Mouse (Mus musculus) small intestine, adult 2 months (tissue): ENCODE results near the gene Gm1043. TPM values are rescaled to one million over a fixed set of nuclear protein-coding genes. Genes with fewer than 3 reads are reported as not detected.

Experiments
- H3K27ac ChIP-seq: fragments of 200-500 bp; 2 replicates; pipeline ENCODE4 v1.5.1; 2012; ENCODE audit warnings: low read depth, low read length, control low read depth, inconsistent platforms; ENCODE audit not compliant: insufficient read depth
- H3K27me3 ChIP-seq: fragments of 200-500 bp; 2 replicates; pipeline ENCODE4 v1.6.1; 2012; ENCODE audit warnings: mild to moderate bottlenecking, moderate library complexity, low read length, inconsistent platforms; ENCODE audit not compliant: control insufficient read depth, insufficient read depth
- H3K36me3 ChIP-seq: fragments of 200-500 bp; 2 replicates; pipeline ENCODE4 v1.6.1; 2012; ENCODE audit warnings: mild to moderate bottlenecking, low read length, control low read depth, inconsistent platforms; ENCODE audit not compliant: control insufficient read depth, insufficient read depth
- H3K4me1 ChIP-seq: fragments of 200-500 bp; 2 replicates; pipeline ENCODE4 v1.6.1; 2012; ENCODE audit warnings: low read length, inconsistent platforms, mixed read lengths; ENCODE audit not compliant: control insufficient read depth, insufficient read depth, insufficient read length
- H3K4me3 ChIP-seq: fragments of 200-500 bp; 2 replicates; pipeline ENCODE4 v1.5.1; 2012; ENCODE audit warnings: low read depth, mild to moderate bottlenecking, control low read depth, inconsistent platforms, low read length, moderate library complexity
- CTCF ChIP-seq: fragments of 200-500 bp; IDR thresholded peaks from 2 replicates; pipeline ENCODE4 v1.5.1; 2012; ENCODE audit warnings: low read depth, mild to moderate bottlenecking, control low read depth, inconsistent platforms, low read length, moderate library complexity, mixed read lengths; ENCODE audit not compliant: insufficient replicate concordance, insufficient read length; ENCODE audit errors: extremely low read depth
- POLR2A ChIP-seq: fragments of 200-500 bp; IDR thresholded peaks from 2 replicates; pipeline ENCODE4 v1.6.1; 2012; ENCODE audit warnings: low read depth, mild to moderate bottlenecking, control low read depth, inconsistent platforms, low read length, moderate library complexity
- WGBS: fragments of 180-500 bp; shearing (Covaris S2); methylation state at CpG from one replicate; pipeline ENCODE4 v1.1.7; 2018; 5-methylcytosine and 5-hydroxymethylcytosine counted together
- polyA plus RNA-seq: library from polyadenylated mRNA; depleted of rRNA; stranded (reverse); fragments of >200 nt; gene quantifications from 2 replicates; pipeline ENCODE4 v1.2.3, GENCODE M21; 2012

Gm1043 gene
- polyA plus RNA-seq, 1 experiment = 0.85 TPM

DNA sequence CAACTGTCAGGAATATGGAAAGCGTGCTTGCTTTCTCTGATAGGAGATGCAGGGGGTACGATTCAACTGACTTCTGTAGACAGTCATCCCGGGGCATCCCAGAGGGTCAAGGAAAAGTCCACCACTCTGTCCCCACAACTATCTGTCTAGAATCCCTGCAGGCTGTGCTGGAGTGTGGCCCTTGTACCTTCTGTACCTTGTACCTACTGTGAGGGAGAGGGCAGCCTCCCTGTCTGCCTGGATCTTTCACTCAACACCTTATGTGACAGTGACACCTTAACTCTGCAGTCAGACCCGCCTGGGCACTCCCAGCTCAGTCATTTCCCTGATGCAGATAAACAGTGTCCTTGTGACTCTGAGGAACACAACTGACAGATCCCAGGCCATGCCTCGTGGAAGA, 65.5 kb downstream of the Gm1043 start:
- Histone ChIP-seq H3K36me3 (no peaks in the 10 kb centered on the region), H3K4me1 (peaks cover 6% of the 10 kb centered on the region), H3K27me3 (no peaks in the 10 kb centered on the region), H3K4me3 (no peak overlapping the region), H3K27ac (no peak overlapping the region)
- TF ChIP-seq CTCF (no peak), POLR2A (no peak)
- 45% methylated on average over 5 of the region's 5 CpGs for WGBS

DNA sequence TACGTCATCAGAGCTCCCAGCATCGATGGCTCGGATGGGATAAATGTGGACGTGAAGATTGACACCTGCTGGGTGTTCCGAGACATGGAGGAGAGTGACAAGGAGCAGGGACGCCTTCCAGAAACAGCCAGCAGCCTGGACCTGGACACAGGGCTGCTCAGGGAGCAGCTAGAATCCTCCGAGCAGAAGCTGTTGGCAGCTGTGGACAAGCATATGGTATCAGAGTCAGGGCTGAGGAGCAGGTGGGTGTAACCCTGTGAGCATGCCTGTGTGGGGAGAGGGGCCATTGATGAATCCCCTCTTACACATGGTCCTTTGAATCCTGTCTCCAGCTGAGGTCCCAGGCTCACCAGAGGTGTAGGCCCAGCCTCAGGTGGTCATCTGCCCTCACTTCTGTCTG, 69.3 kb downstream of the Gm1043 start:
- TF ChIP-seq POLR2A (no peak), CTCF (no peak)
- no peak overlapping the region for H3K4me3 ChIP-seq
- peaks cover 6% of the 10 kb centered on the region for H3K4me1 ChIP-seq
- no peaks in the 10 kb centered on the region for H3K36me3 ChIP-seq
- H3K27me3 ChIP-seq = no peaks in the 10 kb centered on the region
- no peak overlapping the region for H3K27ac ChIP-seq
- 73% methylated on average over 7 of the region's 7 CpGs for WGBS

DNA sequence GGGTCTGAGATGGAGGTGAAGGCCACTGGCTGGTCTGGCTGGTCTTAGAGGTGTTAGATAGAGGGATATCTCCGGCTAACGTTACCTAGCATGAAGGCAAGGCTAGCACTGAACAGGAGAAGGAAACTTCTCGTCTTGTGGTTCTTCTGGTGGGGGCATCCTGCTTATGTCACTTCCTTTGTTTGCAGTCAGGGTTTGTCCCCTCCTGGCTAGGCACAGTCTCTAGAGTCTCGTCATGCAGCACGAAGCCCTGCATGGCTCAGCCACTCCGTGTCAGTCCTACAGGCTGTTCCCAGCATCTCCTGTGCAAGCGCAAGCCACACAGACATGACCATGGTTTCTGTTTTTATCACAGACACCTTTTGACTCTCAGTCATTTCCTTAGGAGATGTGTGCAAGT, 73.2 kb downstream of the Gm1043 start:
- Histone ChIP-seq H3K4me1 (peaks cover 3% of the 10 kb centered on the region), H3K4me3 (no peak overlapping the region), H3K36me3 (no peaks in the 10 kb centered on the region), H3K27ac (no peak overlapping the region), H3K27me3 (peaks cover 14% of the 10 kb centered on the region)
- 75% methylated on average over 7 of the region's 7 CpGs for WGBS
- TF ChIP-seq POLR2A (no peak), CTCF (no peak)

DNA sequence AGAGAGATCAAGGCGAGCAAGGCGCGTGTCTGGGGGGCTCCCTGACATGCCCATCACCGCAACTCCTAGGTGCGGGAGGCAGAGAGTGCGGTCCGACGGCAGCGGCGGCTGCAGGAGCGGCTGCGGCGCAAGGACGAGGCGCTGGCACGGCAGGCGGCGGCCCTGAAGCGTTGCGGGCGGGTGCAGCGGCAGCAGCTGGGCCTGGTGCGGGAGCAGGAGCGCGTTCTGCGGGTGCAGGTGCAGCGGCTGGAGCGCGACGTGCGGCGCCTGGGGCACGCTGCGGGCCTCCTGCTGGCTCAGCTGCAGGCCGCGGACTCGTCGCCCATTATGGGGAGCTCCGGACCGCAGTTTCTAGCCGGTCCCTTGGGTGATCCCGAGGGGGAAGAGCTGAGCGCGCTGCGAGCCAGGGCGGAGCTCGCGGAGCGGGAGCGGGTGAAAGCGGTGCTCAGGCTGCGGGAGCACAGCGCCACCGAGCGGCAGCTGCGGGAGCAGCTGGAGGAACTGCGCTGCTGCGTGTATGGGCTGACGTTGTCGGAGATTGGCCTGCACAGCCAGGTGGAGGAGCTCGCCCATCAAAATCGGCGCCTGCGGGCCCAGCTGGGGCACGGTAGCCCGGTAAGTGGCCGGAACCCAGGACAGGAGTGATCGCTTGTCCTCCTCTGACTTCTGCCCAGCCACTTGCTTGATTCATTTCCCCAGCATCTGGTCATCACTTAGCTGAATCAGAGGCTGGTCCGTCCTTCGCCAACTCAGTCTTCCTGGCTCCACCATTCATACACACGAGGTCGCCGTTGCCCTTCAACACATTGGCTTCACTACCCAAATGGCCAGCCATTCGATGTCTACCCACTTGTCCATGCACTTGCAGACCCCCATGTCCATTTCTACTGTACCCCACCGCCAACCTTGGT, 78.0 kb downstream of the Gm1043 start:
- peaks cover 18% of the 10 kb centered on the region for H3K27me3 ChIP-seq

DNA sequence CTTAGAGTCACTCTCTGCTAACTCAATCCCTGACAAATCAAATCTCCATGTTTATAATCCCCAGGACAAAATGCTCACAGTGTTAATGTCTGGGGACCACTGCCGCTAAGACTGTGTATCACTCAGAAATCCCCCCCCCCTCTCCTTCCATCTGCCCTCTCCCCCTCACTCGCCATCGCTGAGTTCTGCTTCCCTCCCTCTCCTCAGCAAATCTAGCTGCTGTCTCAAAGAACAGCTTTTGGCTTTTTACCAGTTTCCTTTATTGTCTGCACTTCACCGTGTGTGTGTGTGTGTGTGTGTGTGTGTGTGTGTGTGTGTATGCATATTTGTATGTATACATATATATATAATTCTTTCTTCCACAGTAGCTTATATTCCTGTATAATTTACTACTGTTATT, 91.3 kb downstream of the Gm1043 start:
- H3K4me3 ChIP-seq = no peak overlapping the region
- TF ChIP-seq CTCF (no peak), POLR2A (no peak)
- no peaks in the 10 kb centered on the region for H3K36me3 ChIP-seq
- H3K4me1 ChIP-seq = no peaks in the 10 kb centered on the region
- H3K27me3 ChIP-seq = no peaks in the 10 kb centered on the region
- H3K27ac ChIP-seq = no peak overlapping the region
- 39% methylated on average over 4 of the region's 4 CpGs for WGBS

More for the DNA sequence above, 78.0 kb downstream of the Gm1043 start:
- 9% methylated on average over 75 of the region's 75 CpGs for WGBS
- peak; percentile 59 for TF ChIP-seq CTCF
- no peak for TF ChIP-seq POLR2A
- Histone ChIP-seq H3K27ac (no peak overlapping the region), H3K36me3 (no peaks in the 10 kb centered on the region), H3K4me1 (peaks cover 3% of the 10 kb centered on the region), H3K4me3 (peak overlapping the region; percentile 44)

DNA sequence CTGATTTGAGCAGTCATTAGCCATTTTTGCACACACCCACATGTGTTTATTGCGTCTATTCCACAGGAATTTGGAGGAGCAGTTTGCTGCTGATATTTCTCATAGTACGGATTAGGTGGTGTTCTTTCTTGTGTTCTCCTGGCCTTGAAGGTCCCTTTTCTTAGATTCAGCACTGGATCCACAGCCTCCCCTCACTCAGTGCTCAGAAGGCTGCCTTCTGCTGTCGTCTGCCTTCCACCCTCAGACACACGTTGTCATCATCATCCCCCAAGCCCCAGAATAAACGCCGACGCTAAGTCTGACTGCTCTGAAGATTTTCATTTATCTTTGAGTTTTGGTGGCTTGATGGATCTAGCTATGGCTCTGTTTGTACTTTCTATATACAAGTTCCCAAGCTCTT, 91.9 kb downstream of the Gm1043 start:
- no peaks in the 10 kb centered on the region for H3K36me3 ChIP-seq
- H3K4me3 ChIP-seq = no peak overlapping the region
- no peak for TF ChIP-seq POLR2A
- no peak for TF ChIP-seq CTCF
- no peak overlapping the region for H3K27ac ChIP-seq
- no peaks in the 10 kb centered on the region for H3K27me3 ChIP-seq
- no peaks in the 10 kb centered on the region for H3K4me1 ChIP-seq
- 57% methylated on average over 7 of the region's 7 CpGs for WGBS

DNA sequence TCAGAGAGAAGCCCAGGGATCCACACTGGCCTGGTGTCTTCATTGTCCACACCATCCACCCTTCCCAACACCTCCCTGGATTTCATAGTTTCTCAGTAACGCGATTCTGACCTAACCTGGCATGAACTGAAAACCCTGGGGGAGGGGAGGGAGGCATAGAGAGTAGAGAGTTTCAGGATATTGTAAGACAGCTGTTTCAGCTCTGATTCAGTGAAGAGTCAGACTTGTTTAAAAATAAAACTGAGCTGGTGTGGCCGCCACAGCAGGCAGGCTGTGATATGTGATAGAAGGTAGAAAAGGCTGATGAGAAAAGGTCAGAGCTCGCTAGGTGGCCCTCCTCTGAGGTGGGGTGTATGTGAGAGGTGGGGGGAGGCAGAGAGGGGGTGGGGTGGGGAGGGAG, 93.6 kb downstream of the Gm1043 start:
- WGBS = 55% methylated on average over 4 of the region's 4 CpGs
- Histone ChIP-seq H3K27me3 (no peaks in the 10 kb centered on the region), H3K4me3 (no peak overlapping the region), H3K4me1 (no peaks in the 10 kb centered on the region), H3K36me3 (no peaks in the 10 kb centered on the region), H3K27ac (no peak overlapping the region)
- no peak for TF ChIP-seq POLR2A
- TF ChIP-seq CTCF = no peak
